In genomic region chr9:119457122-119457521, GRCm38 (mm10) we compare ENCODE assay signal across 25 mouse cellular contexts. TPM values are rescaled to one million over a fixed set of nuclear protein-coding genes. Genes with fewer than 3 reads are reported as not detected.
A peak's percentile ranks its signal among the peaks of the same experiment; 100 is the strongest.
DNase-seq lines count a peak whose midpoint lies in the region; ATAC-seq lines count a peak whose summit lies in the region.
"Had no signal": no experiment of that assay in that cellular context is flagged by ENCODE, and none has a peak within 500 bp of the region (broad histone marks: within the 10 kb centered on the region; RNA-seq: fewer than 3 reads in every experiment).

No protein-coding gene starts in this region.

- H3K9ac ChIP-seq in heart, embryonic 14.5 days (ENCODE audit: low read length): 0 out of 2 replicates have a peak overlapping the region, but pooled peaks have one; percentile 34
- H3K9ac ChIP-seq: embryonic facial prominence, embryonic 12.5 days; embryonic facial prominence, embryonic 15.5 days; forebrain, postnatal 0 days; hindbrain, embryonic 14.5 days had no signal

- peak; percentile 47; the same call in 1 of the 2 replicates for ATAC-seq in frontal cortex, adult (ENCODE audit: low TSS enrichment)
- ATAC-seq in heart, embryonic 14.5 days (ENCODE audit: insufficient number of reproducible peaks, insufficient read depth, low FRiP score, low read depth): 0 out of 2 replicates have a peak, but pooled peaks have one; percentile 24
- no peak for ATAC-seq in granulocyte monocyte progenitor cell, adult 5-6 weeks (replicated peaks; ENCODE audit: poor library complexity, severe bottlenecking)
- ATAC-seq: forebrain, embryonic 14.5 days; forebrain, postnatal 0 days; hindbrain, postnatal 0 days; intestine, postnatal 0 days had no signal

- H3K4me1 ChIP-seq in heart, embryonic 14.5 days (ENCODE audit: control insufficient read depth in 2 of 2, insufficient read depth in 2 of 2, low read length in 2 of 2): peaks cover 5 to 15% of the 10 kb centered on the region in 2 experiments
- H3K4me1 ChIP-seq: embryonic facial prominence, embryonic 12.5 days; embryonic facial prominence, embryonic 15.5 days had no signal

- intact Hi-C loops in heart, postnatal 36 days (cut with DNase I): no loop called here

- H3K4me2 ChIP-seq in heart, embryonic 14.5 days (ENCODE audit: low read length): peak overlapping the region; percentile 2; the same call in 1 of the 2 replicates
- H3K4me2 ChIP-seq: embryonic facial prominence, embryonic 12.5 days; embryonic facial prominence, embryonic 15.5 days; hindbrain, embryonic 14.5 days had no signal

- no peaks in the 10 kb centered on the region for H3K9me3 ChIP-seq in heart, embryonic 14.5 days (ENCODE audit: control insufficient read depth, low read length)
- H3K9me3 ChIP-seq: embryonic facial prominence, embryonic 12.5 days; embryonic facial prominence, embryonic 15.5 days had no signal

- H3K4me3 ChIP-seq in heart, embryonic 14.5 days (ENCODE audit: control insufficient read depth in 1 of 2, insufficient read depth in 1 of 2, low read depth in 1 of 2, low read length in 2 of 2): no peak overlapping the region
- H3K4me3 ChIP-seq: embryonic facial prominence, embryonic 12.5 days; embryonic facial prominence, embryonic 15.5 days had no signal

- peak overlapping the region in 1 of 2 experiments; percentile 19; a peak in 1 of 4 replicates for H3K27ac ChIP-seq in heart, embryonic 14.5 days (replicated peaks in 1 of 2; ENCODE audit: control insufficient read depth in 1 of 2, insufficient read depth in 1 of 2, low read depth in 2 of 2, low read length in 2 of 2)
- H3K27ac ChIP-seq: embryonic facial prominence, embryonic 12.5 days; embryonic facial prominence, embryonic 15.5 days; hindbrain, embryonic 14.5 days; hindbrain, postnatal 0 days had no signal

- no peaks in the 10 kb centered on the region for H3K27me3 ChIP-seq in heart, embryonic 14.5 days (ENCODE audit: control insufficient read depth, insufficient read depth, low read length)
- H3K27me3 ChIP-seq: embryonic facial prominence, embryonic 12.5 days; embryonic facial prominence, embryonic 15.5 days had no signal

- WGBS in heart, embryonic 14.5 days: 51% methylated on average over 14 of the region's 14 CpGs

- DNase-seq in frontal cortex, postnatal 36 days (ENCODE audit: low spot score in 2 of 2): no peak
- DNase-seq in heart, postnatal 36 days: no peak
- peak; percentile 26 for DNase-seq in layer of hippocampus, adult 9-11 months
- DNase-seq in layer of hippocampus, adult 9-10 months (ENCODE audit: low spot score): no peak
- DNase-seq in gastrocnemius, postnatal 25 days: no peak
- DNase-seq: adrenal gland, adult 8-10 months; adrenal gland, postnatal 25 days; cerebellum, adult 18-20 months; cerebellum, adult 9-10 months; cerebellum, postnatal 14 days; forebrain, postnatal 0 days; gastrocnemius, postnatal 10 days; heart, postnatal 14 days; kidney, adult 2 months had no signal

- peaks cover 42% of the 10 kb centered on the region for H3K36me3 ChIP-seq in heart, embryonic 14.5 days (ENCODE audit: control insufficient read depth, insufficient read depth, low read length)

RNA-seq across cellular contexts. Expression of gene Exog, which starts 12.4 kb away (rescaled TPM):
- 9.5 and 9.7 TPM in 2 replicates for polyA plus RNA-seq in heart, embryonic 14.5 days (2014; fragmentation: Nextera tagmentation; extraction: Ambion mirVana)
- total RNA-seq in heart, postnatal 36 days (2021): 1 to 10 TPM; 2.4 to 2.5 TPM
- total RNA-seq in gastrocnemius, postnatal 25 days (2021): 1 to 10 TPM; 1.4 to 1.7 TPM
- total RNA-seq in granulocyte monocyte progenitor cell, adult 5-6 weeks (2014; fragmentation: Nextera tagmentation): 10.4 and 17.7 TPM in 2 replicates
- 4.2 and 4.6 TPM in 2 replicates for total RNA-seq in granulocyte monocyte progenitor cell, adult 5-6 weeks (2017)

RNA-seq across cellular contexts. Expression of gene Acvr2b, which starts 55.2 kb away (rescaled TPM):
- polyA plus RNA-seq in heart, embryonic 14.5 days (2014; fragmentation: Nextera tagmentation; extraction: Ambion mirVana): 18.5 and 21.6 TPM in 2 replicates
- 1 to 10 TPM; 5.7 to 7.6 TPM for total RNA-seq in heart, postnatal 36 days (2021)
- 10 to 100 TPM in 1 of 2 experiments, 1 to 10 TPM in 1; 9.4 to 11.9 TPM for total RNA-seq in gastrocnemius, postnatal 25 days (2021)
- 2.0 and 2.9 TPM in 2 replicates for total RNA-seq in granulocyte monocyte progenitor cell, adult 5-6 weeks (2014; fragmentation: Nextera tagmentation)
- total RNA-seq in granulocyte monocyte progenitor cell, adult 5-6 weeks (2017): 0.36 and 0.65 TPM in 2 replicates
- polyA plus RNA-seq: activated CD4-positive, CD25-positive, alpha-beta regulatory T cell, adult 4 months; inflammation-experienced regulatory T-cells, adult 6 months had no signal
